Mouse (Mus musculus) E14TG2a.4 (cell line): Measurements from ENCODE around the gene Rnf212.

Experiments
- CTCF ChIP-seq: conservative IDR thresholded peaks from 2 replicates; pipeline ENCODE4 v1.5.1; 2014; ENCODE audit warnings: low read length
- POU5F1 ChIP-seq: IDR thresholded peaks from 2 replicates; pipeline ENCODE4 v1.6.1; 2014; ENCODE audit warnings: low read length, borderline replicate concordance

GRCm38 (mm10) chr5:108750328-108751210 is 24.2 kb downstream of the Rnf212 start:
- TF ChIP-seq CTCF (no peak), POU5F1 (no peak)
